Mouse (Mus musculus) liver, embryonic 14.5 days (tissue): Measurements from ENCODE around the gene Fzr1.

Experiments
- CTCF ChIP-seq: IDR thresholded peaks from 2 replicates; pipeline ENCODE4 v1.5.1; 2016; ENCODE audit warnings: antibody characterized with exemption, low read depth, control low read depth
- EP300 ChIP-seq: IDR thresholded peaks from 2 replicates; pipeline ENCODE4 v1.6.1; 2016; ENCODE audit warnings: antibody characterized with exemption, low read depth

DNA sequence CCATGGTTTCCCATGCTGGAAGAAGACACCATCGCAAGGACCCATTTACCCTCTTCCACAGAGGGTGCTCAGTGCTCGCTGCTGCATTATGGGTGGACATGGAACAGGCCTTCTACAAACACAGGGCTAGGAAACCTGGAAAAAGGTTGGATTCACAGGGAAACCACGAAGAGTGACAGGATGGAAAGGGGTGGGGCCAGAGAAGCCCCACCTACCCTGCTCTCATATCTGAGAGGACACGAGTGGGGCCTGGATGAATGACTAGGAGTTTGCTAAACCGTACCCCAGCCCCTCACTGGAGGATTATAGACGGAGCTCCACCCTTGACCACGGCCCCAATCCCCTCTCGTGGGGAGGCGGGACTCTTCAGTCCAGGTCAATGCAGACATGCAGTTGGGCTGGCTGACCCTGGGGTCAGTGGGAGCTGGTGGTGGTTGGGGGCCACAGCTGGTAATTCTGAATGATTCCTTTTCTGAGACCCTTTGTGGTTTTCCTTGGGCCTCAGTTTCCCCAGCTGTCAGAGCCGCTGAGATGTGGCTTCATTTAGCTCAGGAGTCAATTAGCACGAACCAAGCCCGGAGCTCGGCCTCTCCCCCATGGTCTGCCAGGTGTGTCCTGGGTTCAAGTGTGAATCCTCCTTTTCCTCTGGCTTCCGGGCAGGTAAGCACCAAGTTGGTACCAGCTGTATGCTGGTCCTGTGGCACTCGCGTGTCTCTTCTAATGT, 34.4 kb upstream of the Fzr1 start:
- no peak for TF ChIP-seq CTCF
- no peak for TF ChIP-seq EP300
